Mouse (Mus musculus) c-Kit-positive CD71-negative TER-119-negative erythroid progenitor cells, embryonic 14.5 days (primary cell): ENCODE measurements around the gene S100a3.

Source experiments
- DNase-seq: peaks from one replicate; pipeline ENCODE4 v3.0.0-alpha.2; 2013; ENCODE audit warnings: low read depth

The S100a3 gene

DNA sequence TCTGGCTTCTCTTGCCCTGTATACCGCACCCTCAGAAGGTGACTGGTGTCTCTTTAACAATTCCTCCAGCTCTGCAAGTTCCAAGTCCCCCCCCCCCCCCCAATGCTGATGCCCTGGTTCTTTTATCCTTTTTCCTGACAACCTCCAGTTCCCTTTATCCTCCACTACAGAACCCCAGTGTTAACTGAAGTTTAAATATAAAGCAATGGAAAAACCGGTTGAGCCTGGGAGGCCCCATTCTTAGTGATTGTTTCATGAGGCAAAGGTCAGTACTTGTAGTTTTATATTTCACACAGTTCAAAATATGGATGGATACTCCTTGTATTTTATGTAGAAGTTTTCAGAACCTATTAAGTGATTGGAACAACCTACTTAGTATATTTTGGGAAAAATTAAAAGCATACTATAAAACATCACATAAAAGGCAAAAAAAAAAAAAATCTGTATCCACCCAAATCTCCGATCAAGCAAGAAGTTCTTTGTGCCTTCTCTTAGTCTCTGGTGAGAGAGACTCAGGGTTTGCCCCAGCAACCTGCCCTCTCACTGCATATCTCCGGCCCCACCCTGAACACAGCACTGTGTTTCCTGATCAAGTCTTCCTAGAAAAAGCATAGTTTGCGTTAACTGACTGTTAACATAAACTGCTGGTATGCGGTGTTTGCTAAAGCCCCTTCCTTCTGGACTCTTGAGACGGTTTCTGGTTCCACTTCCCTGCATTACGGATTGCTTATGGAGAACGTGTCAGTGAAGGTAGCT, 66.1 kb downstream of the S100a3 start:
- DNase-seq = no peak

DNA sequence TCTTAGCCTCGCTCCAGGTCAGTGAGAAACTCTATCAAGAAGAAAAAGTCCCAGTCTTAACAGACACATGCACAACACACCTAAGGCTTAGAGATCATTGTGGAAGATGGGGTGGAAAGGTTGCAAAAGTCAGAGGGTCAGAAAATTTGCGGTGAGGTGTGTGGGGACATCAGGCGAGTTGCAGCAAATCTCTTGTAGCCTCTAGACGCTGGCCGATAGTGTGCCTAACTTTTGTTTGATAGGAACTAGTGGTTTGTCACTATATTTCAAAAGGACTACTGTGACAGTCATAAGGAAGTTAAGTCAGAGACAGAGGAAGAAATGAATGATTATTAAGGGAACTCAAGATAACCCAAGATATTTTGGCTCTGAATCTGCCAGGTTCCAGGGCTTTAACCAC, 67.0 kb downstream of the S100a3 start:
- no peak for DNase-seq

DNA sequence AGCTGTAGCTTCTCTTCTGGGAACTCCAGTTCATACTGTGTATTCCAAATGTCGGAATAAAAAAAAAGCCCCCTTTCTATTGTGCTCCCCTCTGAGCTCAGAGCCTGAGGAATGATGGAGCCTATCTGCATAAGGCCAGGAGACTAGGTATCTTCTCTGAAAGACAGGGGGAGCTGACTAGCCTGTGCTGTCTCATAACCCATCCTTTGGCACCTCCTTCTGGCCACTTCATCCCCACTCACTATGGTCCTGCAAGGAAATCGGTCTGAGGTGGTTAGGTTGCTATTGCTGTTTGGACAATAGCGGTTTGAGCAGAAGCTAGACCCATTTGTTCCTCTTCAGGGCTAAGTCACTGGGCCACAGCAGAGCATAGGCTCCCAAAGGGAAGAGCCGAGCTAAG, 67.4 kb downstream of the S100a3 start:
- no peak for DNase-seq

DNA sequence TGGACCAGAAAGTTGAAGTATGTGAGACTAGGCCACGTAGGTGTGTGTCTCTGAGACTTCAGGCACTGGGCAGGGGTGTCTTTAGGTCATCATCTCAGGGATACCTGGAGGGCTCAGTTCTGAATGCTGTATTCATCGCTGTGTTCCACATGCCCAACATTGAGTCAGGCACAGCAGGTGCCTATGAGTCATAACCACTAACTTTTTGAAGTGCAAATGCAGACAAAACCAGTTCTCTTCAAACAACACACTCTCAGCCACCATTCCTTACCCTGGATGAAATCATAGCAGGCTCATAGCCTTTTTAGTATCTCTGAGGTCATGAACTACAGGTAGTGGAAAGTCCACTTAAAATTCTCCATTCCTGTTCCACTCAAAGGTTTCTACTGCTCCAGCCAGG, 68.9 kb downstream of the S100a3 start:
- DNase-seq = no peak

DNA sequence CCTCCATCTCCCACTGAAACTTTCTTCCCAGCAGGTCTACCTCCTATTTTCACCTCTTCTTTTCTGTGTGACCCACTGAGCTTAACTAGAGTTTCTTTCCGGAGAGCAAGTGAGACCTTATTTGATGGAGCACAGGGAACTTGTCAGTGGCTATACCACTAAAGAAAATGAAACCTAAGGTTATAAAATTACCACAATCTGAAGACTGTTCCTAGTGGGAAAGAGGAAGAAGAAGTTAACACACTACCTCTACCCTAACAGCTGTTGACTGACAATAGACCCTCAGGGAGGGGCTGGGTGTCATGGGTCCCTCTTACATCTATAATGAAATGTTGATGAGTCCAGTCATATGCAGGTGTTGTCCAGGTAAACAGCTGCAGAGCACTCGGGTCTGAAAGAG, 71.6 kb downstream of the S100a3 start:
- no peak for DNase-seq

DNA sequence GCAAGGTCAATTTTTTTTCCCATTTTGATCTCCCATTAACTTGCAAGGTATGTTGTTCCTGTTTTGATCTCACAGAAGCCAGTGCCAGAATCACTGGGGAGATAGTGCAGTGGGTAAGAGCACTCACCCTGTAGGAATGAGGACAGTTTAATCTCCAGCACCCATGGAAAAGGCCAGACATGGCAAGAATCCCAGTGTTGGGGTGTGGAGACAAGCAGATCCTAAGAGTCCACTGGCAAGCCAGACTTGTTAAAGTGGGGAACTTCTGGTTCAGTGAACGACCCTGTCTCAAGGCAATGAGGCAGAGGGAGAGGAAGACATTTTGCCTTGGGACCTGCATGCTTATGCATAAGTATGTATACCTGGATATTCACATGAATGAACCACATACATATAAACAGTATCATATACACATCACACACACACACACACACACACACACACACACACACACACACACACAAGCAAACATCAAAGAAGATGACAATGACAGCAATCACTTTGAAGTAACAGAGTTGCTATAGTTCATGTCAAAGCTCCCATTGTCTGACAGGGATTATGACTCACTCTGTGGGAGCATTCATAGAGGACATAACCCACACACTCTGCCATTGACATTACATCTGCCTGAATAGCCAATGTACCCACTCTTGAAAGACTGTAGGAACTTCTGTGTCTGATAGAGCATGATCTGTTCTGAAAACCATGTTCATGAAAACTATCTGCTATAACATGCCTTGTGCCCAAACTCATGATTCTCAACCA, 78.3 kb downstream of the S100a3 start:
- no peak for DNase-seq

DNA sequence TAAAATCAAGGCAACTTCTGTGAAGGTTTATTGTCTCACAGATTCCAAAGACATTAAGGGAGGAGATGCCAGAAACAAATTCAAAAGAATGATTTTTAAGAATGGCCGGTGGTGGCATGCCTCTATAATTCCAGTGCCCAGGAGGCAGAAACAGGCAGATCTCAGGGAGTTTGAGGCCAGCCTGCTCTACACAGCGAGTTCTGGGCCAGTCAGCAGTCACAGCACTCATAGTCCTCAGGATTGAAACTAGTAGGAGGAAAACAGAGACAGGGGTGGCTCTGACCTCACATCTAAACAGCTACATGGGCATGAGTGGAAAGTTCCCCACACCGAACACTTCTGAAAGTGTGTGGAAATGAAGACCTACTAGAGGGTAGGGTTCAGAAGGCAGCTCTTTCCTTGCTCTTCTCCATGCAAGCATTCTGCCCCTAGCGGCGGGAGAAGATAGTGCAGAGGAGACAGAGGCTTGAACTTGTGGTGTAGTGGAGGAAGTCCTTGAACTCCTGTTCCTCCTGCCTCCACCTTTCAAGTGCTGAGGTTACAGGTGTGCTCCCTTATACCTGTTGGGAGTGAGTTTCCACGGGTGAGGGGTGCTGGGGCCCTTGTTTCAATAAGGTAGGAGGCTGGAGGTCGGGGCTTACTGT, 79.3 kb downstream of the S100a3 start:
- peak; percentile 53 for DNase-seq

DNA sequence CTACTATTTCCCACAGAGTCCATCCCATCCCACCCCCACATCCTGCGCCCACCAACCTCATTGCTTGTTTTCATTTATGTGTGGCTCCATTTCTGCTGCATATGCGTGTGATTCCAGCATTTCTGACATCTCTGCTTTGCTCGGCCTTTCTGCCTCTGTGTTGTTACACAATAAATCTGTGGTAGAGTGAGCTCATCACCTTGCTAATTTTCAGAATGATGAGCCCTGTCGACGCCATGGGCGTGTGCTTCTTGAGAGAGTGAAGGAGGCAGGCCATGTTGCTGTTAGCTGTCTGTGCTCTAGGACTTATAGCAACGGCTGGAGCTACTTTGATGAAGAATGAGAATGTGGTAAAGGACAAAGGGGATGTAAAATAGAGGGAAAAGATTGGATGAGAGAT, 80.6 kb downstream of the S100a3 start:
- no peak for DNase-seq

DNA sequence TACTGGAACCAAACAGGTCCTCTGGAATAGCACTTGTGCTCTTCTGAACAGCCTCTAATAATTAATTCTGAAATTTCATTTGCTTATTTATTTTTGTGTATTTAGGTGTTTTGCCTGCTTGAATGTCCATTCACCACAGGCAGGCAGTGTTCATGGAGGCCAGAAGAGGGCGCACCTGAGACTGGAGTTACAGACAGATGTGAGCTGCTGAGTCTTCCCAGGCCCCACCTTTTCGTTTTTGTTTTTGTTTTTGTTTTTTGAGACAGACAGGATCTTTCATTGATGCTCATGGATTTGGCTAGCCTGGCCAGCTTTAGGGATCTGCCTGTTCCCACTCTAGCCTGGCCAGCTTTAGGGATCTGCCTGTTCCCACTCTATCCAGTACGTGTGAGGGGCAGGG, 83.8 kb downstream of the S100a3 start:
- DNase-seq = no peak

DNA sequence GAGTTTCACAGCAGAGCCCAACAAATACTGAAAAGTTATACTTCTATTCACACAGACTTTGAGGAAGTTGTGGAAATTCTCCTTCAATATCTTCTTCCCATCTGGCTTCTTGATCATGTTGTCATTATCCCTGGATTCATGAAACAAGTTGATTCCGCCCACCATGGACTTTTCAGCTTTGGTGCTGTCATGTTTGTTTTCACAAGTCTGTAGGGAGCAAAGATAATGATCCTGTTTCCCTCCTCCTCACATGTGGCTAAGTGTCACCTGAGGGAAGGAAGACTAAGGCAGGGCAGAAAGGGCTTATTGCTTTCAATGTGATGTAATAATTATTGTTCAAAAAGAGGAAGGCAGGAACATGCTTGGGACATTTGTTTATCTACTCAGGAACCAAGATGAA, 86.9 kb downstream of the S100a3 start:
- DNase-seq = no peak

DNA sequence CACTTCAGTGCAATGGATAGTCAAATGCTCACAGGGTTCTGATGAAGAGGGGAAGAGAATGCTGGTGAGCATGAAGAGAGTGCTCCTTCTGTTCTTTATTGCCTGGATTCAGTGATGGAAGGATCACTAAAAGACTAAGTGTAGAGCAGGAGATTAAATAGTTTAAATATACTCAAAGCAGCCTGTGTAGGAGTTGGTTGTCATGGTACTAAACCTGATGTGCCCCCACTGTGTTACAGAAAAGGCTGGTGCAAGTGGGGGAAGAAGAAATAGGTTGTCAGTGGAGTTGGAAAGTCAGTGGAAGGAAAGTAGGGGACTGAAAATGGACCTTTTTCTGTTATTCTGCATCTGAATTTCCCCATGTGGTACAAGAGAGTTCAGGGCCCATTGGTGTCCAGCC, 88.6 kb downstream of the S100a3 start:
- DNase-seq = no peak

DNA sequence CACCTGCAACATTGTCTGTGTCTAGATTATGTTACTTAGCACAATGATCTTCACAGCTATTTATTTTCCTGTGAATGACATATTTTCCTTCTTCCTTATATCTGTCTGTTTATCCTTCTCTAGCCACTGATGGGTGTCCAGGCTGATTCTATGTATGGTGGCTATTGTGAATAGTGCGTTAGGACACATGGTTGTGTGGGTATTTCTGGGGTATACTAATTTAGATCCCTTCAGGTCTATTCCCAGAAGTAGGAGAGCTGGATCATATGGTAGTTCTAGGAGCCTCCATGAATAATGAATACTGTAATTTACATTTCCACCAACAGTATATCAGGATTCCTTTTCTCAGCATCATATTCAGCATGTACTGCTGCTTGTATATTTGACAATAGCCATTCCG, 89.5 kb downstream of the S100a3 start:
- DNase-seq = no peak
